Mouse (Mus musculus) myocyte (in vitro differentiated cells): Measurements from ENCODE around the gene Slc34a3. TPM values are rescaled to one million over a fixed set of nuclear protein-coding genes. Genes with fewer than 3 reads are reported as not detected.
A peak's percentile ranks its signal among the peaks of the same experiment; 100 is the strongest.

ENCODE experiments used
- H3K27me3 ChIP-seq: one replicate; pipeline ENCODE4 v1.6.1; 2011; ENCODE audit not compliant: control insufficient read depth, insufficient read depth, insufficient read length
- H3K36me3 ChIP-seq: one replicate; pipeline ENCODE4 v1.6.1; 2011; ENCODE audit not compliant: control insufficient read depth, insufficient read depth
- H3K4me2 ChIP-seq: one replicate; pipeline ENCODE4 v1.6.1; 2011; ENCODE audit warnings: low read depth, control low read depth
- H3K4me3 ChIP-seq: one replicate; pipeline ENCODE4 v1.5.1; 2011; ENCODE audit warnings: mild to moderate bottlenecking, control low read depth, moderate library complexity
- H3K79me2 ChIP-seq: one replicate; pipeline ENCODE4 v1.6.1; 2011; ENCODE audit not compliant: control insufficient read depth, insufficient read depth
- H3ac ChIP-seq: one replicate; pipeline ENCODE4 v1.6.1; 2011; ENCODE audit not compliant: control insufficient read depth, insufficient read length
- CEBPB ChIP-seq: IDR thresholded peaks from 2 replicates; pipeline ENCODE4 v1.6.1; 2011; ENCODE audit warnings: mild to moderate bottlenecking, moderate library complexity; ENCODE audit not compliant: poor library complexity, insufficient read depth, severe bottlenecking
- E2F4 ChIP-seq: IDR thresholded peaks from one replicate; pipeline ENCODE4 v1.6.1; 2011; ENCODE audit warnings: mild to moderate bottlenecking, control low read depth, moderate library complexity; ENCODE audit not compliant: insufficient read depth
- MAX ChIP-seq: IDR thresholded peaks from one replicate; pipeline ENCODE4 v1.6.1; 2011; ENCODE audit warnings: low read depth, mild to moderate bottlenecking, control low read depth
- MYOD1 ChIP-seq, 3 experiments: IDR thresholded peaks; one replicate each; pipeline ENCODE4 v1.6.1; 2011; ENCODE audit warnings: control low read depth in 2 of 3, low read depth in 2 of 3, mild to moderate bottlenecking in 2 of 3, moderate library complexity in 1 of 3; ENCODE audit not compliant: insufficient read length in 2 of 3, control insufficient read depth in 1 of 3
- MYOG ChIP-seq, 3 experiments: IDR thresholded peaks; one replicate each; pipeline ENCODE4 v1.6.1; 2011; ENCODE audit warnings: control low read depth in 2 of 3, low read depth in 2 of 3, mild to moderate bottlenecking in 2 of 3; ENCODE audit not compliant: insufficient read length in 2 of 3, control insufficient read depth in 1 of 3, insufficient read depth in 1 of 3
- POLR2A ChIP-seq: IDR thresholded peaks from one replicate; pipeline ENCODE4 v1.6.1; 2011; ENCODE audit warnings: low read depth, mild to moderate bottlenecking, control low read depth, moderate library complexity; ENCODE audit not compliant: insufficient read length
- POLR2AphosphoS2 ChIP-seq: IDR thresholded peaks from one replicate; pipeline ENCODE4 v1.6.1; 2011; ENCODE audit warnings: low read depth, control low read depth; ENCODE audit not compliant: insufficient read length
- REST ChIP-seq: IDR thresholded peaks from one replicate; pipeline ENCODE4 v1.6.1; 2011; ENCODE audit warnings: mild to moderate bottlenecking, control low read depth, moderate library complexity; ENCODE audit not compliant: insufficient read depth, insufficient read length
- SRF ChIP-seq: IDR thresholded peaks from one replicate; pipeline ENCODE4 v1.6.1; 2011; ENCODE audit warnings: low read depth; ENCODE audit not compliant: control insufficient read depth, insufficient read length
- TCF12 ChIP-seq: IDR thresholded peaks from one replicate; pipeline ENCODE4 v1.6.1; 2011; ENCODE audit warnings: mild to moderate bottlenecking, control low read depth; ENCODE audit not compliant: poor library complexity, insufficient read depth, severe bottlenecking
- TCF3 ChIP-seq: IDR thresholded peaks from one replicate; pipeline ENCODE4 v1.6.1; 2011; ENCODE audit warnings: low read depth, control low read depth; ENCODE audit not compliant: insufficient read length
- USF1 ChIP-seq: IDR thresholded peaks from one replicate; pipeline ENCODE4 v1.6.1; 2011; ENCODE audit warnings: low read depth, mild to moderate bottlenecking, control low read depth, moderate library complexity
- polyA plus RNA-seq: library from polyadenylated mRNA; unstranded; fragments of >200 nt; fragmentation: generic; extraction: Trizol; gene quantifications from one replicate; pipeline ENCODE4 v1.2.1, GENCODE M21; 2012; ENCODE audit warnings: missing spikeins

Gene Slc34a3
- polyA plus RNA-seq, 1 experiment: not detected

DNA sequence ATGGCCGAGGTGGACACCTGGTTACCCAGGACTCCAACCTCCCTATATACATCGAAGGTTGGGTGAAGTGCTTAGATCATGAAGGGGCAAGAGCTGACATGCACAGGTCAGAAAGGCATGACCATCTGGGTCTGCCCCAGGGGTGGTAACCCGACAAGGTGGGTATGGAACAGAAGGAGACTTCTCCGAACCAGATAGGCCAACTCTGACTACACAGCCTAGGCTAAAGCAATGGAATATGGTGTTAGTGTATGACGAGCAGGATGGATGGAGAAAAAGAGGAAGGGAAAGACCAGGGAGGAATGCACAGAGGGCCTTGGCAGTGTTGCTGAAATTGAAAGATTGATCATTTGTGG is 47.6 kb downstream of the Slc34a3 start:
- TF ChIP-seq TCF3: no peak
- no peak for TF ChIP-seq E2F4
- no peak for TF ChIP-seq TCF12
- TF ChIP-seq USF1: no peak
- no peak for TF ChIP-seq MAX
- no peak for TF ChIP-seq REST
- no peak for TF ChIP-seq CEBPB
- no peak for TF ChIP-seq POLR2AphosphoS2
- TF ChIP-seq MYOG (IDR thresholded peaks at IDR 0.05; ENCODE audit: control insufficient read depth in 1 of 3, insufficient read depth in 1 of 3, insufficient read length in 2 of 3, low read depth in 2 of 3): no peak
- no peak for TF ChIP-seq POLR2A
- no peak for TF ChIP-seq SRF
- no peak for TF ChIP-seq MYOD1 (IDR thresholded peaks at IDR 0.05; ENCODE audit: control insufficient read depth in 1 of 3, insufficient read length in 2 of 3, low read depth in 2 of 3)
- H3ac ChIP-seq: no peak overlapping the region

DNA sequence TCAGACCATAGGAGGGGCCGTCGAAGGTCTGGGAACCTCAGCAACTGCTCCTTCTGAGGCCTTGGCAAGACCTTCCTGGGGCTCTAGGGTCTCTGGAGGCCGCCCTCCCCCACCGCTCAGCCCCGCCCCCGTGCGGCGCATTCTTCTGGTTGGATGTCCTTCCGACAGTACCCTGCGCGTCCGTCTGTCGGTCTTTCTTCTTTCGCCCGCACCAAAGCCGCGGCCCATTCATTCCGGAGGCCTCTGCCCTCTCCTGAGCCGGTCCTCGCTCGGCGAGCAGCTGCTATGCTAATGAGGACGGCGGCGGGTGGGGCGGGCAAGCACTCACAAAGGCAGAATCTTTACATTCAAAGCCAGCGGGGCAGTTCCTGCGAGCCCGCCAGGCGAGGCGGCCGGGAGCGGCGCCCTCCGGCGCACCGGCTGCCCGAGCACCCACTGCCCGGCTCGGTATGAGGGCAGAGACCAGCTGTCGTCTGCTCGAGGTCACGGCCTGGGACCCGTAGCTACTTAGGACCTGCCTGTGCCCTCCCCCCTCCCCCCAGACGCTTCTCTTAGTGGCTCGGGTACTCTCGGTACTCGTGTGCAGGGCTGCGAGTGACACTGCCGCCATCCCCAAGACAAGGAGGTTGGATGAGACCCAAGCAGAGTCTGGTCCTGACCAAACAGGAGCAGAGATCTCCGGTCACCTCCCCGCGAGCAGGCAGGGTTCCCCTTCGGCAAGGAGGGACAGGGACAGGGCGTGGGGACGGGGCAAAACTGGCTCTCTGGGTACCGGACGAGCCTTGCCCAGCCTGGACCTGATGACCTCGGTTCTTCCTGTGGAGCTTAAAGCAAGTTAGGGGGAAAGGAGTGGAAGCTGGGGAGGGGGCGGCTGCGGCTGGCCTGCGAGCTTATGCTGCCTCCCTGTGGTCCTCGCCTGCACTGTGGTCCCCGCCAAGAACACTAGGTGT is 48.3 kb downstream of the Slc34a3 start:
- H3K36me3 ChIP-seq: no peaks in the 10 kb centered on the region
- TF ChIP-seq E2F4 (no peak), REST (no peak), USF1 (no peak), MYOD1 (IDR thresholded peaks at IDR 0.05; ENCODE audit: control insufficient read depth in 1 of 3, insufficient read length in 2 of 3, low read depth in 2 of 3) (peak in 2 of 3 experiments; percentile 47 to 68), TCF3 (no peak), MAX (no peak), POLR2AphosphoS2 (no peak), SRF (peak; percentile 7), POLR2A (no peak), TCF12 (no peak), MYOG (IDR thresholded peaks at IDR 0.05; ENCODE audit: control insufficient read depth in 1 of 3, insufficient read depth in 1 of 3, insufficient read length in 2 of 3, low read depth in 2 of 3) (peak in 2 of 3 experiments; percentile 84), CEBPB (no peak)

More for the DNA sequence above, 47.6 kb downstream of the Slc34a3 start:
- H3K4me3 ChIP-seq: no peak overlapping the region
- H3K4me2 ChIP-seq: no peak overlapping the region
- H3K79me2 ChIP-seq: no peaks in the 10 kb centered on the region
- no peaks in the 10 kb centered on the region for H3K36me3 ChIP-seq
- H3K27me3 ChIP-seq: no peaks in the 10 kb centered on the region

DNA sequence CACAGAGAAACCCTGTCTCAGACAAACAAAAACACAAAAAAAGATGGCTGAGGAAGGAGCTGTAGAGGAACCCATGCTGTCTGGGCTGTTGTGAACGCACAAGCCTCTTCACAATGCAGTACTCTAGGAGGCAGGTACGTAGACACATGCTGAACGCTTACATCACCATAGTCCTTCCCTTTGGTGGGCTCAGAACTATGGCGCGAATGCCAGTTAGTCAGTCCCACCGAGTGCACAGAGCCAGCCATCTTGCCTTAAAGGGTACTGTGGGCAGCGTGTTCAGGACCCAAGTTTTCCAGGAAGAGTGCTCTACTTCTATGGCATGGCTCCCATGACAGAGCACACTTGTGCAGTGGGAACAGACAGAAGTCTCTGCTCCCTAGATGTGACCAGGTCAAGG is 49.7 kb downstream of the Slc34a3 start:
- no peaks in the 10 kb centered on the region for H3K27me3 ChIP-seq
- no peaks in the 10 kb centered on the region for H3K36me3 ChIP-seq
- H3K4me3 ChIP-seq: no peak overlapping the region
- no peak overlapping the region for H3K4me2 ChIP-seq
- TF ChIP-seq TCF3 (no peak), REST (no peak), MYOG (IDR thresholded peaks at IDR 0.05; ENCODE audit: control insufficient read depth in 1 of 3, insufficient read depth in 1 of 3, insufficient read length in 2 of 3, low read depth in 2 of 3) (no peak), TCF12 (no peak), E2F4 (no peak), POLR2A (no peak), SRF (no peak), CEBPB (no peak), MAX (no peak), POLR2AphosphoS2 (no peak), MYOD1 (IDR thresholded peaks at IDR 0.05; ENCODE audit: control insufficient read depth in 1 of 3, insufficient read length in 2 of 3, low read depth in 2 of 3) (no peak), USF1 (no peak)
- H3ac ChIP-seq: no peak overlapping the region
- no peaks in the 10 kb centered on the region for H3K79me2 ChIP-seq

More for the DNA sequence above, 48.3 kb downstream of the Slc34a3 start:
- Histone ChIP-seq H3K4me2 (peak overlapping the region; percentile 58), H3ac (no peak overlapping the region), H3K27me3 (no peaks in the 10 kb centered on the region), H3K79me2 (no peaks in the 10 kb centered on the region), H3K4me3 (no peak overlapping the region)

DNA sequence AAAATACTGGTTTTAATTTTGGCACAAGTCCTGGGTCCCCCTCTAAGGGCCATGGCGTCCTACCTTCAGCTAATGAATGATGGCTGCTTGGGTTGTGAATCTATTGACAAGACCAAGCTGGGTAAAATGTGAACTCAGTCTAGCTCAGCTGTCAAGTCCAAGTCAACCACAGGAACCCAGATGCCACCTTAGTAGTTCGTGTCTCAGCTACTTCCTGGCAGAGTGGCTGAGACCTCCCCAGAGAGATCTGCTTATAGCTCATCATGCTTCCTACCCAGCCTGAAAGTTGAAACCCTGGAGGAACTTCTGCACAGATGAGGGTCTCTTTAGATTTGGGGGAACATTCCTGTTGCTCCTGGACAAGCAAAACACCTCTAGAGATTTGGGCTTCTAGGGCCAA is 50.8 kb downstream of the Slc34a3 start:
- Histone ChIP-seq H3K36me3 (no peaks in the 10 kb centered on the region), H3K4me2 (no peak overlapping the region), H3K27me3 (no peaks in the 10 kb centered on the region), H3K79me2 (no peaks in the 10 kb centered on the region), H3ac (no peak overlapping the region), H3K4me3 (no peak overlapping the region)
- TF ChIP-seq REST: no peak
- no peak for TF ChIP-seq MYOG (IDR thresholded peaks at IDR 0.05; ENCODE audit: control insufficient read depth in 1 of 3, insufficient read depth in 1 of 3, insufficient read length in 2 of 3, low read depth in 2 of 3)
- no peak for TF ChIP-seq TCF3
- TF ChIP-seq SRF: no peak
- TF ChIP-seq TCF12: no peak
- TF ChIP-seq CEBPB: no peak
- no peak for TF ChIP-seq MYOD1 (IDR thresholded peaks at IDR 0.05; ENCODE audit: control insufficient read depth in 1 of 3, insufficient read length in 2 of 3, low read depth in 2 of 3)
- TF ChIP-seq USF1: no peak
- no peak for TF ChIP-seq POLR2AphosphoS2
- TF ChIP-seq E2F4: no peak
- TF ChIP-seq POLR2A: no peak
- no peak for TF ChIP-seq MAX
